Mouse (Mus musculus) cerebellum, adult 11 months (tissue): ENCODE results near the gene Prim2.

Source experiments
- DNase-seq: peaks from one replicate; pipeline ENCODE4 v3.0.0; 2022

Prim2 gene

DNA sequence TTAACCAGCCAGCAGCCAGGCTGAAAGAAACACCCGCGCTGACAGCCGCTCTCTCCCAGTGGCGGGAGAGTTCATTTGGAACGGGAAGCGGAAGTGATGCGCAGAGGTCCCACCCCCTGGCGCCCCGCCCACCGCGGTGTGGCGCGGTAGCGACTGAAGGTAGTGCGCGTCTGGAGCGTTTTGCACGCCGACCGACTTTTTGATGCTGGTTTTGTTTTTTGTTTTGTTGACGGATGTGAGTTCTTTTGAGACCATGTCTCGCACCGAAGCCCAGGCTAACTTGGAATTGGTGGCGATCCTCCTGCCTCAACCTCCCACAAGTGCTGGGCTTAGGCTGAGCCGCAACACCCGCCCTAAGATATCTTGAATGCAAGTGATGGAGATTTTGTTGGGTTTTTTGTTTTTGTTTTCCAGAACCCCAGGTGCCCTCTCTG is at the start of gene Prim2:
Gene Prim2 (minus strand): TSS at position 88 of the 434 bp plus-strand sequence.
- peak; percentile 85 for DNase-seq

- DNase-seq = no peak
Measured at GRCm38 (mm10) chr1:33717636-33718035, 48.0 kb upstream of the Prim2 start.

GRCm38 (mm10) chr1:33714796-33715195 is 45.2 kb upstream of the Prim2 start:
- no peak for DNase-seq

DNA sequence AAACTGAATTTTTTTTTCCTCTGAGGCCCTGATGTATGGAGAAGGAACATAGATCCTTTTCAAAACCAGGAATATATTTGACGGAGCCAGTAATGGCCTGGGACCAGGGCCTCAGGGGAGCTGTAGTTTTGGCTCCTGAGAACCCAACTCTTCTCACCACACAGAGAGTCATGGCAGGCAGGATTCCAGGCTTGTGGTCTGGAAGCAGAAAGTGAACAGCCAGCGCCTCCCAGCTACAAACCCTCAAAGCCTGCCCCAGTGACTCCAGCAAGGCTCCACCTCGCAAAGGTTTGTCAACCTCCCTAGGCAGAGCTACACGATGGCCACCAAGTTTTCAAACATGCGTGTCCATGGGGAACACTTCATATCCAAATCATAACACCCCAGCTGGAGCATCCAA is 42.4 kb upstream of the Prim2 start:
- no peak for DNase-seq

DNA sequence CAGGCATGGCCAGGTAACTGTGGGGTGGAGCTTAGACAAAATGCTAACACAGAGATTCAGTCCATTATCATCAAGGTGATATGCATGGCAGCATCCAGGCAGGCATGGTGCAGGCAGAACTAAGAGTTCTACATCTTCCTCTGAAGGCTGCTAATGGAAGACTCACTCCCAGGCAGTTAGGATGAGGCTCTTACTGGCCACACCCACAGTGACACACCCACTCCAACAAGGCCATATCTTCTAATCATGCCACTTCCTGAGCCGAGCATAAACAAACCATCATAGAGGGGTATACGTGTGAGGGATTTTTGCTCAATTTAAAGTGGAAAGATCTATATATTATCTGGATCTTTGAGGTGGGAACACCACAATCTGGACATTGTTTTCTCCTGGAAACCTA is 40.0 kb upstream of the Prim2 start:
- no peak for DNase-seq

DNA sequence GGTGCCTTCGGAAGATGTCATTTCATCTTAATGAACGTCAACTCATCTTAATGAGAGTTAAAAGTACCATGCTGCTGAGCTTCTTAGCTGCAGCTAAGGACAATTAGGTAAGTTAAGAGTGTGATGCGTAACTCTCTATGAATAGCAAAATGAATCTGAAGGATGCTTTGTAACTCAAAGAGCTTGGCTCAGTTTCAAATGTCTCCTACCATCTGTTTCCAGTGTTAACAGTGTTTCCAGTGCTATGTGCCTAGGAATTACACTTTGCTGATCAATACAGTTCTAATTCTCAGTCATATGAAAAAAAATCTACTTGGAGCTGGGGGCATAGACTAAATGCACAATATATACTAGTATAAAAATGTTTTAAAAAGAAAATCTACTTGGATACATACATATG is 31.6 kb upstream of the Prim2 start:
- DNase-seq = no peak

- no peak for DNase-seq
Measured at GRCm38 (mm10) chr1:33696016-33696415, 26.4 kb upstream of the Prim2 start.

DNA sequence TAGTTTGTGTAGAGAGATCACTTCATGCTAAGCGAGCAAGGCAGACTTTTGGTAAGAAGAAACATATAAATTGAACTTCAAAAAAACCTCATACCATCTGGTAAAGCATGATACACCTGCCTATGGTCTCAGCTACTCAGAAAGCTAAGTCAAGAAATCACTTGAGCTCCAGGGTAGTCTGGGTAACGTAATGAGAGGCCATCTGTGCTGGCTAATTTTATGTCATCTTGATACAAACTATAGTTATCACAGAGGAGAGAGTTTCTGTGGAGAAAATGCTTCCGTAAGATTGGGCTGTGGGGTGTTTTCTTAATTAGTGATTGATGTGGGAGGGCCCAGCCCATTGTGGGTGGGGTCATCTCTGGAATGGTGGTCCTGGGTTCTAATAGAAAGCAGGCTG is 24.3 kb upstream of the Prim2 start:
- DNase-seq = no peak

DNA sequence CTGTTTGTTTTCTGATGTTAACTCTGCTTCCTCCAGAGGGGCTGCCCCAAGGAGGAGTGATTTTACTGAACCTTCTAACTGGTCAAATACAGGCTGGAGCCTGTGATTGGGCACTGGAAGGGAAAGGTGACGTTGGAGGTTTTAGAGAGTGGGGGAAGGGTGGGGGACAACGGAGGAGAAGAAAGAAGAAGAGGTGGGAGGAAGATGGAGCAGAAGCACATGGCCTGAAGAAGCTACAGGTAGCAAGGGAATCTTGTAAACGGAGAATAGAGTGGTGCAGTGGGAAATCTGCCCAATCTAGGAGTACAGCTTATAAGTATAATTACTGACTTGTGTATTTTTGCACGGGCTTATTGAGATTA is 20.5 kb upstream of the Prim2 start:
- DNase-seq = no peak

DNA sequence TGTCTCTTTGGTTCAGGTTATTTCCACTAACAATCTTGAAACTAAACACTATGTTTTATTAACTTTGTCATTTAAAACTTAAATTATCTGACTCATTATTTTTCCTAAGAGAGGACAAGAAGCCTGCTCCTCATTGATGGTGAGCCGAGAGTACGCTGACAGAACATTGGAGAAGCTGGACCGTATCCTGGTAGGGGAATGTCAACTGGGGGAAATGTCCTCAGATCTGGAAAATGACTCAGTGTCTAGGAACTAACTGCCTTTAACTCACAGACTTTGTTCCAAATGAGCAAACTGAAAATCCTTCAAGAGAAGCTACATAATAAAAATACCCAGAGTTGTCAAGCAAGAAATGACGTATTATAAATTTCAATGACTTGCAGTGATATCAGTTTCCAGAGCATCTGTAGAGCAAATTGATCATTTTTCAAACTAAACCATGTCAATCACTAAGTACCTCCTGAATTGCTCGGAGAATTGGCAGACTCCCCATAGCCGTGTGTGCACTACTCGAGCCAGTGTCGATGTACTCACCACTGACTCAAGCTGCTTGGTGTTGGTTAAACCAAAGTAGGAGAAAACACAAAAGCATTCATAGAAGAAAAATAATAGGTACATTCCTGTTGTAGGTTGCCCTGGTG is 20.0 kb upstream of the Prim2 start:
- no peak for DNase-seq

DNA sequence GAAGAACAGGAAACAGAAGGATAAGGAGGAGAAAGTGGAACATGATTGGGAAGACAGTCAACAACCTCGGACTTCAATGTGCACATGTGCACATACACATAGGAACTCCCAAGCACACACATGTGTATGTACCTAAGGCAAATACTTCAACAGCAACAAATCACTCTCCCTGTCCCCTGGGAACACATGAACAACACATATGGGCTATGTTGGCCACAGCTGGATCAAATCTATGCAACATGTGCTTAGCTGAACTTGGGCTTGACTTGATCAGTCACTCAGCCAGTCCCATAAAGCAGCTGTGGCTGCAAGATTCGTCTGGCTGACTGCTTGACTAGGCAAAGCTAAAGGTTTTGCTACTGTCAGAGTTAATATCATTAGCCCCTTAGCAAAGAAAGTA is 19.2 kb upstream of the Prim2 start:
- DNase-seq = no peak

- no peak for DNase-seq
Measured at GRCm38 (mm10) chr1:33684459-33684858, 14.9 kb upstream of the Prim2 start.

DNA sequence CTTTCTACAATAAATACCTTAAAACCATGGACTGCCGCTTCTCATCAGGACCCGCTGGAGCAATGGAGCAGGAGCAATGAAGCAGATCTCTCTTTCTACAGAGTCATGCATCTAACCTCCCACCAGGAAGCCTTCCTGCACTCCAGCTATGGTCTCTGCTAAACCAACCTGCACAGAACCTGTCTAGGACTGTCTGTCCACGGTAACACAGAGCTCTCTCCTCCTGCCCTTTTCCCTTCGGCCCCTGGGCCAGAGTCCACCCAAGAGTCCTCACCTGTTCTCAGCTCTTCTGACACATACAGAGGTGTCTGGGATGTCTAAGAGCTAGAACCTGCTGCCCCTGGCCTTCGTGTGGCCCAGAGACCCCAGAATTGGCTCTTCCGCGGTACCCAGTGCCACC is 11.3 kb upstream of the Prim2 start:
- no peak for DNase-seq

- DNase-seq = no peak
Measured at GRCm38 (mm10) chr1:33680435-33680834, 10.8 kb upstream of the Prim2 start.

DNA sequence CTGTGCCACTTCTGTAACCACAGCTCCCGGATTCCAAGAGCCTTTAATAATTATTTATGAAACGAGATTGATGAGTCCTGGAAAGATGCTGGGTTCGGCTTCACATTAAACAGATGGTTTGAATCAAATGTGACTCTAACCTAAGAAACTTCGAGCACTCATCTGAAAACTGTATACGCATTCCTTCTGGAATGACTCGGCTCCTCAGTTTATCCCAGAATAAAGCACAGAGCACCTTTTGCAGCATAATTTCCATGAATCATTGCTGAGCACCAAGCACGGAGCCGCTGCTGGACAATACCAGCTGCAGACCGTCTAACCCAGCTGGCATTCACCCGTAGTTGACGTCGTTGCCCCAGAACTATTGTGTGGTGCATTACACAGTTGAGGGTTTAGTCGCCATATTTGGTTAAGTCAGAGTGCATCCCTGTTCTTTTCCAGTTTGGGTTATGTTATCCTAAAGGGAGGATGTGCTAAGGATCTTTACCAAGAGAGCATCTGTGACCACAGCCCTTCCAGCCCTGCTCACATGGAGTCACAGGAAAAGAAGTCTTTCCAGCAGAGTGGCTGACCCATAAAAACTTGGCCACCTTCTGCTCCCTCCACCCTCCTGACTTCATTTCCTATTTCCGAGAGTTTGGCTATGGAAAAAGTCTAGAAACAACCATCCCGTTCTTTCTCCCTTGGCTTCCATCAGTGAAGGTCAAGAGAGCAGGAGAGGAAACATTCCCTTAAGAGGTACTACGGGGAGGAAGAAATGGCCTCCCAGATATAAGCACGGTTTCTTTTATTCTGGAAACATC is 3.8 kb upstream of the Prim2 start:
- DNase-seq = no peak

DNA sequence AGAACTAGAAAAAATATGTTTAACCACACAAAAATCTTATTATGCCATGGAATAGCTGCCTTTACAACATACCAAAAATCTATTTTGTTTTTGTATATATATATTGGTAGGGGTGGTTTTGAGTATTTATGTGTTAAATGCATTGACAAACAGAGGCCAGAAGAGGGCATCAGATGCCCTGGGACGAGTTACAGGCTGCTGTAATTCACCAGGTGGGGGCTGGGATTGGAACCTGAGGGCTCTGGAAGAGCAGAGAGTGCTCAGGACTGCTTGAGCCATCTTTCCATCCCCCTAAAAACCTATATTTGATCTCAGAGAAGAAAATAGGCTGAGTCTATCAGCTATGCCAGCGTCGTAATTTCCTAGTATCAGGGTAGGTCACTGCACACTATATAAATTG is 2.9 kb upstream of the Prim2 start:
- DNase-seq = peak; percentile 20

DNA sequence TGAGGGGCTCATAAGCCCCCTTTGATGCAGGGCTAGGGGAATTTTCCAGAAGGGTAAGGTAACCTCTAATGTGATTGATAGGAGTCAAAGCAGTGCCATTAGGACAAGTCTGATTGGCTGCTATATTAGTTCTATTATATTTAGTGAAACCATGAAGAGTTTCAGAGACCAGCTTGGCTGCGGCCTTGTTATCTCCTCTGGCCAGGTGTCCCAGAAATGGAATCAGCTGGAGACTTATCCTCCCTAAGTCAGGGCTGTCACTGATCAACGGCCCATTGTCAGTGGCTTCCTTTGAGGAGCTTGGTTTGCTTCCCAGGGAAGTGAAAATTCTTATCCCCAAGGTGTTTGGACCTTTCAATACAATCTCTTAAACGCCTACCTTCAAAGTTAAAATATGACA is 2.5 kb upstream of the Prim2 start:
- no peak for DNase-seq

DNA sequence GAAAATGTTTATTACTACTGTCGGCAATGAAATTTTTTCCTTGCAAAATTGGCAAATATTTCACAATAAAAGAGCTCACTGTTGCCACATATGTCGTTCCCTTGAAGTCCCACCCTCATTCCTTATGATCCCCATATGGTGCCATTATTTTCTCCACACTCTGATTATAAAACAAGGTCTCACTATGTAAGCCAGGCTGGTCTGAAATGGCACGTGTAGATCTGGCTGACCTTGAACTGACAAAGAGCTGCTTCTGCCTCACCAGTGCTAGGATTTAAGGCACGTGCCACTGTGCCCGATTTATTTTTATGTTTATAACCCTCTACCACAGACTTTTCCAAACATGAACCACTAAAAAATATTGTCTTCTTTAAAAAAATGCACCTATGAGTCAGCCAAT is 1.8 kb upstream of the Prim2 start:
- no peak for DNase-seq

GRCm38 (mm10) chr1:33670164-33670616 is 595 bp upstream of the Prim2 start:
- peak; percentile 49 for DNase-seq

- no peak for DNase-seq
Measured at GRCm38 (mm10) chr1:33663605-33664117, 5.9 kb downstream of the Prim2 start.

DNA sequence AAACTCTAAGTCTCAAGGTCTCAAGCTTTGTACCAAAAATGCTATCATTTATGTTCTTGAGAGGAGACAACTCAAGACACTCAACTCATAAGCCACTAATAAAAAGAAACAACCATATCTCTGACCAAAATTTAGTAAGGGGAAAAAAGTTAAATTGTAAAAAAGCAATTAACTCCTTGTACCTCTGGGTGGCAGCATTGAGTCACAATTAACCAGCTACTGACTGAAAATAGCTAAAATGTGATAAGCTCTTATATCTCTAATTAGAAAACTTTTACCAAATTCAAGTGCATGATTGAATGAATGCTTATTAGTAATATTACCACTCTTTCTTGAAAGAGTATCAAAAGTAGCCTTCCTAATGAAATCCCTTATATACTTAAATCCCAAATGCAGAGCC is 6.4 kb downstream of the Prim2 start:
- DNase-seq = no peak

DNA sequence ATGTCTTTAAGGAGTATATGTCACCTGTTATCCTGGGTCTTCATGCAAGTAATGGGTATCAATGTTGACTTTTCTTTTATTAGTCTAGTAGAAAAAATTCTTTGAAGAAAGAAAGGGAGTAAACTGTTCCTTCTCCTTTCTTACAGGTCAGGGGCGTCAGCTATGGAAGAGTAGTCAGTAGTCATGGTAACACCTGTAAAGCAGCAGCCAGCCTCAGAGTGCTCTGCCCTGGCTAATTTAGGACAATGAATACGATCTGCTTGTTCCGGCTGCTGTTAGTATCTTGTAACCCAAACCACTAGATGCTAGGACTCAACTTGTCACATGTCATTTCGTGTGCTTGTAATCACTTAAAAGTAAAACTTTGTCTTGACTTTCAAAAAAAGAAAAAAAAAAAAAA is 11.3 kb downstream of the Prim2 start:
- no peak for DNase-seq

DNA sequence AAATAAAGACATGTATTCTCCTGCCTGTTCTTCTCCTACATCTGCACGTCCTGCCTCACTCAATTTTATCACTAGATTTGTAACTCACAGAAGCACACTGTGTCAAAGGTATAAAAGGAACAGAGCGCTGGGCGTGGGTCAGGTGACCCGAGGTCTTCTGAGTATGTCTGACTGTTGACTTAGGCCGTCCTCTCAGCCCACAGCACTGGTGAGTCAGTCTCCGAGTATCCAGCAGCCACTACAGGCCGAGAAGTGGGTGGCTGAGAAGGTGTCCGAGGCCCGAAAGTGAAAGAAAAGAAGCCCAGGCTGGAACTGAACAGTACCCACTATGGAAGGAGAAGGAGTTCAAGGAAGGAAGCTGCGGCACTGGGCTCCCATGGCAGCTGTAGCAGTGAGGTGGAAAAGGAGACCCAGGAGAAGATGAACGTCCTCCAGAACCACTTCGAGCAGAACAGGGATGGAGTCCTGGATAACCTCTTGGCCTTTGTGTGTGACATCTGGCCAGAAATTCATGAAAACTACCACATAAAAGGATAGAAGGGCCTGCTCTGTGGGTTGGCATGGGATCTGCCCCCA is 11.9 kb downstream of the Prim2 start:
- no peak for DNase-seq

GRCm38 (mm10) chr1:33650875-33651274 is 18.7 kb downstream of the Prim2 start:
- DNase-seq = no peak
